Mouse (Mus musculus) olfactory bulb, adult 2 months (tissue): ENCODE results near the gene Cry2. TPM values are rescaled to one million over a fixed set of nuclear protein-coding genes. Genes with fewer than 3 reads are reported as not detected.

Experiments used
- H3K27ac ChIP-seq: fragments of 200-500 bp; 2 replicates; pipeline ENCODE4 v1.5.1; 2012; ENCODE audit warnings: low read depth, low read length; ENCODE audit not compliant: insufficient read depth
- H3K4me1 ChIP-seq: fragments of 200-500 bp; 2 replicates; pipeline ENCODE4 v1.6.1; 2012; ENCODE audit warnings: low read length; ENCODE audit not compliant: control insufficient read depth, insufficient read depth
- H3K4me3 ChIP-seq: fragments of 200-500 bp; 2 replicates; pipeline ENCODE4 v1.5.1; 2012; ENCODE audit warnings: mild to moderate bottlenecking, low read depth, low read length, moderate library complexity; ENCODE audit not compliant: insufficient read depth
- CTCF ChIP-seq: fragments of 200-500 bp; IDR thresholded peaks from 2 replicates; pipeline ENCODE4 v1.5.1; 2012; ENCODE audit warnings: low read depth, mild to moderate bottlenecking, low read length, moderate library complexity; ENCODE audit not compliant: insufficient read depth
- POLR2A ChIP-seq: fragments of 200-500 bp; IDR thresholded peaks from 2 replicates; pipeline ENCODE4 v1.6.1; 2012; ENCODE audit warnings: mild to moderate bottlenecking, low read depth, low read length, moderate library complexity; ENCODE audit not compliant: insufficient read depth
- WGBS: fragments of 180-500 bp; shearing (Covaris S2); methylation state at CpG from one replicate; pipeline ENCODE4 v1.1.7; 2018; 5-methylcytosine and 5-hydroxymethylcytosine counted together
- polyA plus RNA-seq: library from polyadenylated mRNA; stranded (reverse); fragments of >200 nt; gene quantifications from 2 replicates; pipeline ENCODE4 v1.2.4, GENCODE M21; 2012; ENCODE audit warnings: low replicate concordance; ENCODE audit not compliant: missing spikeins, insufficient read depth, insufficient read length

The Cry2 gene
- polyA plus RNA-seq, 1 experiment, result not detected

- Histone ChIP-seq H3K27ac (peak overlapping the region; percentile 64; the same call in 1 of the 2 replicates), H3K4me1 (peaks cover 55% of the 10 kb centered on the region), H3K4me3 (peak overlapping the region; percentile 73)
- WGBS, result 30% methylated on average over 4 of the region's 4 CpGs
- TF ChIP-seq POLR2A, result no peak
- no peak for TF ChIP-seq CTCF
Observed at GRCm38 (mm10) chr2:92387646-92388045, 46.2 kb downstream of the Cry2 start.

GRCm38 (mm10) chr2:92386821-92387570 is 46.8 kb downstream of the Cry2 start:
- TF ChIP-seq POLR2A, result no peak
- no peak for TF ChIP-seq CTCF
- Histone ChIP-seq H3K4me3 (no peak overlapping the region), H3K27ac (no peak overlapping the region), H3K4me1 (peaks cover 51% of the 10 kb centered on the region)
- 85% methylated on average over 30 of the region's 30 CpGs for WGBS

GRCm38 (mm10) chr2:92385113-92386051 is 48.5 kb downstream of the Cry2 start:
- TF ChIP-seq POLR2A (no peak), CTCF (no peak)
- Histone ChIP-seq H3K27ac (no peak overlapping the region), H3K4me3 (no peak overlapping the region), H3K4me1 (peaks cover 39% of the 10 kb centered on the region)
- 67% methylated on average over 22 of the region's 22 CpGs for WGBS

- H3K4me1 ChIP-seq, result peaks cover 36% of the 10 kb centered on the region
- TF ChIP-seq POLR2A (no peak), CTCF (no peak)
- no peak overlapping the region for H3K27ac ChIP-seq
- no peak overlapping the region for H3K4me3 ChIP-seq
- WGBS, result 75% methylated on average over 4 of the region's 4 CpGs
Observed at GRCm38 (mm10) chr2:92384101-92384500, 49.7 kb downstream of the Cry2 start.

GRCm38 (mm10) chr2:92382759-92383158 is 51.1 kb downstream of the Cry2 start:
- Histone ChIP-seq H3K27ac (no peak overlapping the region), H3K4me3 (no peak overlapping the region), H3K4me1 (peaks cover 28% of the 10 kb centered on the region)
- WGBS, result 83% methylated on average over 4 of the region's 4 CpGs
- TF ChIP-seq CTCF (no peak), POLR2A (no peak)

- Histone ChIP-seq H3K4me1 (peaks cover 21% of the 10 kb centered on the region), H3K27ac (no peak within 1 kb of the TSS), H3K4me3 (no peak within 1 kb of the TSS)
- 80% methylated on average over 5 of the region's 5 CpGs for WGBS
- TF ChIP-seq POLR2A, result no peak
- no peak for TF ChIP-seq CTCF
Observed at GRCm38 (mm10) chr2:92381901-92382588, 51.8 kb downstream of the Cry2 start, which contains the start of gene 1700029I15Rik. 1700029I15Rik (plus strand) TSS chr2:92382538.

- TF ChIP-seq CTCF (no peak), POLR2A (no peak)
- Histone ChIP-seq H3K4me3 (no peak overlapping the region), H3K4me1 (peaks cover 16% of the 10 kb centered on the region), H3K27ac (no peak overlapping the region)
- 76% methylated on average over 5 of the region's 5 CpGs for WGBS
Observed at GRCm38 (mm10) chr2:92381161-92381560, 52.7 kb downstream of the Cry2 start.

GRCm38 (mm10) chr2:92380495-92381050 is 53.3 kb downstream of the Cry2 start:
- no peak for TF ChIP-seq CTCF
- no peak for TF ChIP-seq POLR2A

More at GRCm38 (mm10) chr2:92380495-92381050, 53.3 kb downstream of the Cry2 start:
- H3K4me1 ChIP-seq, result peaks cover 16% of the 10 kb centered on the region
- H3K4me3 ChIP-seq, result no peak overlapping the region
- WGBS, result 70% methylated on average over 6 of the region's 6 CpGs
- H3K27ac ChIP-seq, result no peak overlapping the region
